In genomic region chr15:27748739-27749138, GRCm38 (mm10) we compare ENCODE assay signal across 22 mouse cellular contexts.
"Had no signal": no experiment of that assay in that cellular context is flagged by ENCODE, and none has a peak within 500 bp of the region (broad histone marks: within the 10 kb centered on the region; RNA-seq: fewer than 3 reads in every experiment).

No protein-coding gene starts in this region.

- DNase-seq: layer of hippocampus, adult 9-11 months; liver; lung, adult 18-20 months; lung, postnatal 10 days; lung, postnatal 4 days; retina, postnatal 1 day; right cerebral cortex, postnatal 25 days; spleen, adult 18-20 months; thymus, postnatal 36 days had no signal

- H3K27me3 ChIP-seq: limb, embryonic 13.5 days; liver, embryonic 12.5 days; liver, embryonic 15.5 days; lung, embryonic 15.5 days; midbrain, embryonic 12.5 days; neural tube, embryonic 13.5 days; stomach, embryonic 15.5 days had no signal

- H3K4me3 ChIP-seq: layer of hippocampus, adult 2 months; limb, embryonic 10.5 days; limb, embryonic 13.5 days; liver, embryonic 12.5 days; liver, embryonic 15.5 days; lung, embryonic 15.5 days; midbrain, embryonic 12.5 days; myocyte; neural tube, embryonic 13.5 days; stomach, embryonic 15.5 days had no signal

- H3K4me2 ChIP-seq: limb, embryonic 13.5 days; liver, embryonic 12.5 days; liver, embryonic 15.5 days; lung, embryonic 15.5 days; midbrain, embryonic 12.5 days; neural tube, embryonic 13.5 days; stomach, embryonic 15.5 days had no signal

- H3K27ac ChIP-seq: layer of hippocampus, adult 2 months; limb, embryonic 10.5 days; limb, embryonic 13.5 days; liver, embryonic 12.5 days; liver, embryonic 15.5 days; lung, embryonic 15.5 days; midbrain, embryonic 12.5 days; neural tube, embryonic 13.5 days; stomach, embryonic 15.5 days had no signal

- H3K9ac ChIP-seq: limb, embryonic 13.5 days; liver, embryonic 12.5 days; liver, embryonic 15.5 days; lung, embryonic 15.5 days; midbrain, embryonic 12.5 days; neural tube, embryonic 13.5 days; stomach, embryonic 15.5 days had no signal

- H3K4me1 ChIP-seq: liver, embryonic 12.5 days; lung, embryonic 15.5 days; stomach, embryonic 15.5 days had no signal

- ATAC-seq: inflammation-experienced regulatory T-cells, adult 6 months; intestine, embryonic 16.5 days; liver, embryonic 12.5 days; midbrain, embryonic 16.5 days had no signal

- H3K9me3 ChIP-seq: limb, embryonic 10.5 days; limb, embryonic 13.5 days; liver, embryonic 12.5 days; liver, embryonic 15.5 days; lung, embryonic 15.5 days; midbrain, embryonic 12.5 days; neural tube, embryonic 13.5 days; stomach, embryonic 15.5 days had no signal
